Mouse (Mus musculus) lung, embryonic 16.5 days (tissue): ENCODE data around the gene Serpina1a. TPM values are rescaled to one million over a fixed set of nuclear protein-coding genes. Genes with fewer than 3 reads are reported as not detected.
"Not testable (repeated sequence)": the region's sequence is repeated elsewhere in the genome, so short reads cannot be mapped to it uniquely, and the experiment has no call there.

ENCODE experiments used
- ATAC-seq: fragments of 200-750 bp; cut with Nextera tagmentation; 2 replicates; pipeline ENCODE4 v1.8.0; 2017; ENCODE audit warnings: low read depth, mild to moderate bottlenecking, moderate library complexity
- H3K27ac ChIP-seq: fragments of 300-500 bp; sonication (generic); 2 replicates; pipeline ENCODE4 v1.5.1; 2014; ENCODE audit warnings: mild to moderate bottlenecking, control low read depth, low read length
- H3K27me3 ChIP-seq: fragments of 300-500 bp; sonication (generic); 2 replicates; pipeline ENCODE4 v1.6.1; 2014; ENCODE audit warnings: low read depth, low read length, mixed read lengths; ENCODE audit not compliant: control insufficient read depth, insufficient read depth
- H3K36me3 ChIP-seq: fragments of 300-500 bp; sonication (generic); 2 replicates; pipeline ENCODE4 v1.6.1; 2014; ENCODE audit warnings: low read length; ENCODE audit not compliant: control insufficient read depth, insufficient read depth
- H3K4me1 ChIP-seq: fragments of 300-500 bp; sonication (generic); replicated peaks from 2 replicates; pipeline ENCODE4 v1.6.1; 2014; ENCODE audit warnings: low read length, mixed read lengths; ENCODE audit not compliant: control insufficient read depth, insufficient read depth
- H3K4me2 ChIP-seq: fragments of 300-500 bp; sonication (generic); 2 replicates; pipeline ENCODE4 v1.6.1; 2014; ENCODE audit warnings: low read depth, low read length, control low read depth
- H3K4me3 ChIP-seq: fragments of 300-500 bp; sonication (generic); 2 replicates; pipeline ENCODE4 v1.5.1; 2014; ENCODE audit warnings: mild to moderate bottlenecking, low read length, control low read depth
- H3K9ac ChIP-seq: fragments of 300-500 bp; sonication (generic); 2 replicates; pipeline ENCODE4 v1.6.1; 2014; ENCODE audit warnings: low read length, control low read depth
- H3K9me3 ChIP-seq: fragments of 300-500 bp; sonication (generic); 2 replicates; pipeline ENCODE4 v1.6.1; 2016; ENCODE audit warnings: low read length; ENCODE audit not compliant: control insufficient read depth
- WGBS: fragments of 180-500 bp; shearing (Covaris S2); extraction: QIAGEN DNeasy Blood & Tissue Kit; methylation state at CpG from one replicate; pipeline ENCODE4 v1.1.7; 2014; 5-methylcytosine and 5-hydroxymethylcytosine counted together
- polyA plus RNA-seq: library from polyadenylated mRNA; unstranded; fragments of >200 nt; fragmentation: Nextera tagmentation; extraction: Ambion mirVana; gene quantifications from 2 replicates; pipeline ENCODE4 v1.2.1, GENCODE M21; 2015

Serpina1a gene
- polyA plus RNA-seq: 1.7 and 14.8 TPM in 2 replicates

- H3K27me3 ChIP-seq, H3K4me1 ChIP-seq, H3K9me3 ChIP-seq, ATAC-seq, H3K4me3 ChIP-seq, H3K9ac ChIP-seq, H3K36me3 ChIP-seq, H3K27ac ChIP-seq, H3K4me2 ChIP-seq: not testable (repeated sequence)
- 67% methylated on average over 9 of the region's 9 CpGs for WGBS
Measured at GRCm38 (mm10) chr12:103863101-103863974, at the start of gene Serpina1a. Serpina1a (minus strand) TSS chr12:103863562.

- not testable (repeated sequence) for H3K4me1 ChIP-seq, H3K27ac ChIP-seq, H3K9ac ChIP-seq, ATAC-seq, H3K27me3 ChIP-seq, H3K4me2 ChIP-seq, H3K36me3 ChIP-seq, H3K9me3 ChIP-seq, H3K4me3 ChIP-seq
- 95% methylated on average over 9 of the region's 16 CpGs for WGBS
Measured at GRCm38 (mm10) chr12:103909181-103909580, 45.8 kb upstream of the Serpina1a start.

DNA sequence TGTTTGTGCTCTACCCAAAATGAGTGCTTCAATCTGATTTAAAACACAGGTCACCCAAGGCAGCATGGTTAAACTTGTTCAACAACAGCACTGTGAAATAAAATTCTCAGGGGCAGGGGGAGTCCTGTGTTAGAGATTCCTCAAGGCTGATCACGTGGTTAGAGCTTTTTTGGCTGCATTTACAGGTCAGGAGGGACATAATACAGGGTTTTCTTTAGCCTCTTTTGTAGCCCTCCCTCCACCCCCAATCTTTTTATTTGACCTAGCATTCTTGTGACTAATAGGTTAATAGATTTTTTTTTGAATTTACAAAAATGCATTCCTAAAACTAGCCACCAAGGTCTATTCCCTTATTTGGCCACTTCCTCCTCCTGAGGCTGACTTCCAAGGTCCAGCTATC, 44.4 kb upstream of the Serpina1a start:
- not testable (repeated sequence) for H3K4me3 ChIP-seq, H3K27ac ChIP-seq, H3K27me3 ChIP-seq, H3K9me3 ChIP-seq, ATAC-seq, H3K9ac ChIP-seq, H3K4me1 ChIP-seq, H3K4me2 ChIP-seq, H3K36me3 ChIP-seq
- WGBS: 17% methylated on average over 1 of the region's 1 CpGs

GRCm38 (mm10) chr12:103904837-103905340, 41.5 kb upstream of the Serpina1a start, which contains the start of gene Serpina1c:
Serpina1c (minus strand) TSS chr12:103904887.
- H3K4me1 ChIP-seq, H3K27ac ChIP-seq, H3K36me3 ChIP-seq, H3K9ac ChIP-seq, H3K4me2 ChIP-seq, H3K4me3 ChIP-seq, H3K27me3 ChIP-seq, H3K9me3 ChIP-seq, ATAC-seq: not testable (repeated sequence)
- WGBS: 74% methylated on average over 4 of the region's 4 CpGs

GRCm38 (mm10) chr12:103901929-103902328, 38.6 kb upstream of the Serpina1a start:
- H3K4me3 ChIP-seq, H3K4me1 ChIP-seq, H3K36me3 ChIP-seq, H3K27me3 ChIP-seq, H3K9me3 ChIP-seq, ATAC-seq, H3K4me2 ChIP-seq, H3K9ac ChIP-seq, H3K27ac ChIP-seq: not testable (repeated sequence)
- WGBS: 81% methylated on average over 3 of the region's 3 CpGs

GRCm38 (mm10) chr12:103866873-103867272, 3.5 kb upstream of the Serpina1a start:
- H3K9me3 ChIP-seq, H3K27ac ChIP-seq, H3K4me2 ChIP-seq, H3K4me1 ChIP-seq, H3K27me3 ChIP-seq, H3K4me3 ChIP-seq, H3K36me3 ChIP-seq, H3K9ac ChIP-seq, ATAC-seq: not testable (repeated sequence)
- WGBS: 77% methylated on average over 1 of the region's 1 CpGs

GRCm38 (mm10) chr12:103860976-103861375, 2.4 kb downstream of the Serpina1a start:
- Histone ChIP-seq H3K27me3 (no peaks in the 10 kb centered on the region), H3K36me3 (no peaks in the 10 kb centered on the region), H3K4me2 (no peak overlapping the region), H3K4me3 (no peak overlapping the region), H3K4me1 (no peaks in the 10 kb centered on the region), H3K27ac (no peak overlapping the region), H3K9ac (no peak overlapping the region), H3K9me3 (no peaks in the 10 kb centered on the region)
- no peak for ATAC-seq
- WGBS: 60% methylated on average over 3 of the region's 3 CpGs

DNA sequence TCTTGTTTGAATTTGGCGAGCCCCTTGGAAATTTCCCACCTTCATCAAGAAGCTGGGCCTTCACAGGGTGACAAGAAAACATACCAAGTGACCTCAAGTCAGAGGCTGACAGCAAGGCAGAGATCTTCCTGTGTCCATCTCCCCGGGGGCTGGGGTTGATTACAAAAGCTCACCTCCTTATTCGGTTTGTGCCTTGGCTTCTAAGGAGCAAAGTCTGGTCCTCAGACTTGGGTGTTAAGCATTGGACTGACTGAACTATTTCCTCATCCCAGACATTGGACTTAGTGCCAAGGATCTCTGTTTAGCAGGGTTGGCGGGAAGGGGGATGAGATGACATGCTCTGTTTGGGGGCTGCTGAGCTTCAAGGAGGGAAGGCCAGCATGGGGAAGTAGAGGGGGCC, 2.8 kb downstream of the Serpina1a start:
- H3K9ac ChIP-seq, ATAC-seq, H3K36me3 ChIP-seq, H3K4me2 ChIP-seq, H3K27me3 ChIP-seq, H3K4me3 ChIP-seq, H3K27ac ChIP-seq, H3K4me1 ChIP-seq, H3K9me3 ChIP-seq: not testable (repeated sequence)
- 76% methylated on average over 3 of the region's 4 CpGs for WGBS

- H3K36me3 ChIP-seq, H3K4me2 ChIP-seq, H3K9me3 ChIP-seq, ATAC-seq, H3K4me1 ChIP-seq, H3K9ac ChIP-seq, H3K4me3 ChIP-seq, H3K27ac ChIP-seq, H3K27me3 ChIP-seq: not testable (repeated sequence)
- 68% methylated on average over 3 of the region's 3 CpGs for WGBS
Measured at GRCm38 (mm10) chr12:103859584-103859983, 3.8 kb downstream of the Serpina1a start.
